ENCODE assay signal across 4 mouse cellular contexts in genomic region chr14:57460326-57460725, GRCm38 (mm10). TPM values are rescaled to one million over a fixed set of nuclear protein-coding genes. Genes with fewer than 3 reads are reported as not detected.
A peak's percentile ranks its signal among the peaks of the same experiment; 100 is the strongest.
DNase-seq lines count a peak whose midpoint lies in the region; TF ChIP-seq lines count a peak whose summit lies in the region.
"Not testable (repeated sequence)": the region's sequence is repeated elsewhere in the genome, so short reads cannot be mapped to it uniquely, and the experiment has no call there.

No protein-coding gene starts in this region.

- not testable (repeated sequence) for TF ChIP-seq POLR2A in CH12.LX (IDR thresholded peaks at IDR 0.05; ENCODE audit: low read depth, low read length)

- peak; percentile 5 for DNase-seq in CD4-positive, CD25-positive, alpha-beta regulatory T cell, adult 2 months (ENCODE audit: low read depth, low spot score)
- peak; percentile 58 for DNase-seq in CH12.LX (ENCODE audit: extremely low read depth)
- peak; percentile 20 for DNase-seq in induced T-regulatory cell, adult 2 months (ENCODE audit: low read depth)
- not testable (repeated sequence) for DNase-seq in layer of hippocampus, adult 2 months (ENCODE audit: low spot score in 2 of 2)

- not testable (repeated sequence) for H3K27ac ChIP-seq in CH12.LX (ENCODE audit: insufficient read depth, low read depth); layer of hippocampus, adult 2 months

- not testable (repeated sequence) for H3K27me3 ChIP-seq in CH12.LX (replicated peaks)

- peaks cover 12 to 30% of the 10 kb centered on the region in 2 experiments for H3K4me1 ChIP-seq in CH12.LX (ENCODE audit: control insufficient read depth in 1 of 2, insufficient read depth in 2 of 2)

- dilution Hi-C loops in CH12.LX (cut with MboI; ENCODE audit: extremely low pct_ligation_motif_present, extremely low pct_unique_long_range_greater_than_20kb, low sequenced_read_pairs), result not testable (repeated sequence)

- H3K9me3 ChIP-seq in CH12.LX (replicated peaks; ENCODE audit: low read length), result not testable (repeated sequence)

- not testable (repeated sequence) for H3K4me3 ChIP-seq in CH12.LX (replicated peaks in 1 of 3; ENCODE audit: low read depth in 2 of 3, low read length in 2 of 3, poor library complexity in 1 of 3); layer of hippocampus, adult 2 months

- not testable (repeated sequence) for TF ChIP-seq EP300 in CH12.LX (IDR thresholded peaks at IDR 0.05; ENCODE audit: low read length)

- H3K79me2 ChIP-seq in CH12.LX (replicated peaks; ENCODE audit: control insufficient read depth, extremely low read depth, insufficient read depth, poor library complexity, severe bottlenecking), result not testable (repeated sequence)

- in situ Hi-C loops in CH12.LX (cut with MboI; ENCODE audit: low pct_ligation_motif_present, low pct_unique_long_range_greater_than_20kb, low sequenced_read_pairs), result not testable (repeated sequence)

- peak in 1 of 2 experiments; percentile 53; a peak in 2 of 4 replicates for TF ChIP-seq CTCF in CH12.LX (conservative IDR thresholded peaks at IDR 0.05 in 1 of 2, IDR thresholded peaks at IDR 0.05 in 1 of 2; ENCODE audit: low read depth in 2 of 2, low read length in 2 of 2)
- TF ChIP-seq CTCF in layer of hippocampus, adult 2 months (conservative IDR thresholded peaks at IDR 0.05), result peak; percentile 13; the same call in 1 of the 2 replicates

- TF ChIP-seq RAD21 in CH12.LX (IDR thresholded peaks at IDR 0.05; ENCODE audit: low read depth, low read length), result peak; percentile 1; the same call in 1 of the 2 replicates

- H3K4me2 ChIP-seq in CH12.LX (ENCODE audit: insufficient read depth, low read depth, poor library complexity, severe bottlenecking), result peak overlapping the region; percentile 21; the same call in 1 of the 2 replicates

- not testable (repeated sequence) for H3K9ac ChIP-seq in CH12.LX (ENCODE audit: insufficient read depth, low read depth)

- H3K36me3 ChIP-seq in CH12.LX (replicated peaks in 1 of 2; ENCODE audit: control insufficient read depth in 1 of 2, insufficient read depth in 1 of 2, low read length in 1 of 2), result peaks cover 0 to 11% of the 10 kb centered on the region in 2 experiments

TF ChIP-seq in CH12.LX, 34 proteins besides CTCF, POLR2A, EP300 and RAD21:
- TF ChIP-seq TBP (conservative IDR thresholded peaks at IDR 0.05; ENCODE audit: low read depth, low read length) (peak; percentile 49; the same call in 1 of the 2 replicates), JUND (conservative IDR thresholded peaks at IDR 0.05; ENCODE audit: low read depth, low read length) (0 out of 2 replicates have a peak, but pooled peaks have one; percentile 14), MYC (IDR thresholded peaks at IDR 0.05; ENCODE audit: low read depth, low read length) (peak; percentile 64; the same call in 1 of the 2 replicates), IRF4 (IDR thresholded peaks at IDR 0.05; ENCODE audit: low read depth, low read length) (peak; percentile 26; the same call in 1 of the 2 replicates)
TF ChIP-seq in CH12.LX: peak in this region for 4; not testable (repeated sequence) for 30.

RNA-seq across cellular contexts. Expression of gene Ift88, which starts 36.5 kb away (rescaled TPM):
- total RNA-seq in CH12.LX (2012; rRNA removed), result 6.0 and 8.1 TPM in 2 replicates
- total RNA-seq in CH12.LX (2014; rRNA removed), result 10.7 and 12.3 TPM in 2 replicates
- 6.7 and 8.6 TPM in 2 replicates for polyA plus RNA-seq in CH12.LX (2012; ENCODE audit: insufficient read length, low read depth)
- total RNA-seq in layer of hippocampus, adult 2 months (2021), result 10 to 100 TPM; 14.8 to 17.7 TPM
